Mouse (Mus musculus) lung, embryonic 16.5 days (tissue): ENCODE results near the gene Shb. TPM values are rescaled to one million over a fixed set of nuclear protein-coding genes. Genes with fewer than 3 reads are reported as not detected.
"Not testable (repeated sequence)": the region's sequence is repeated elsewhere in the genome, so short reads cannot be mapped to it uniquely, and the experiment has no call there.

Experiments
- ATAC-seq: fragments of 200-750 bp; cut with Nextera tagmentation; 2 replicates; pipeline ENCODE4 v1.8.0; 2017; ENCODE audit warnings: low read depth, mild to moderate bottlenecking, moderate library complexity
- H3K27ac ChIP-seq: fragments of 300-500 bp; sonication (generic); 2 replicates; pipeline ENCODE4 v1.5.1; 2014; ENCODE audit warnings: mild to moderate bottlenecking, control low read depth, low read length
- H3K27me3 ChIP-seq: fragments of 300-500 bp; sonication (generic); 2 replicates; pipeline ENCODE4 v1.6.1; 2014; ENCODE audit warnings: low read depth, low read length, mixed read lengths; ENCODE audit not compliant: control insufficient read depth, insufficient read depth
- H3K36me3 ChIP-seq: fragments of 300-500 bp; sonication (generic); 2 replicates; pipeline ENCODE4 v1.6.1; 2014; ENCODE audit warnings: low read length; ENCODE audit not compliant: control insufficient read depth, insufficient read depth
- H3K4me1 ChIP-seq: fragments of 300-500 bp; sonication (generic); replicated peaks from 2 replicates; pipeline ENCODE4 v1.6.1; 2014; ENCODE audit warnings: low read length, mixed read lengths; ENCODE audit not compliant: control insufficient read depth, insufficient read depth
- H3K4me2 ChIP-seq: fragments of 300-500 bp; sonication (generic); 2 replicates; pipeline ENCODE4 v1.6.1; 2014; ENCODE audit warnings: low read depth, low read length, control low read depth
- H3K4me3 ChIP-seq: fragments of 300-500 bp; sonication (generic); 2 replicates; pipeline ENCODE4 v1.5.1; 2014; ENCODE audit warnings: mild to moderate bottlenecking, low read length, control low read depth
- H3K9ac ChIP-seq: fragments of 300-500 bp; sonication (generic); 2 replicates; pipeline ENCODE4 v1.6.1; 2014; ENCODE audit warnings: low read length, control low read depth
- H3K9me3 ChIP-seq: fragments of 300-500 bp; sonication (generic); 2 replicates; pipeline ENCODE4 v1.6.1; 2016; ENCODE audit warnings: low read length; ENCODE audit not compliant: control insufficient read depth
- WGBS: fragments of 180-500 bp; shearing (Covaris S2); extraction: QIAGEN DNeasy Blood & Tissue Kit; methylation state at CpG from one replicate; pipeline ENCODE4 v1.1.7; 2014; 5-methylcytosine and 5-hydroxymethylcytosine counted together
- microRNA-seq: library from miRNA; unstranded; fragments of <30 nt; microRNA quantifications from one replicate; pipeline ENCODE4, GENCODE M21; 2016
- polyA plus RNA-seq: library from polyadenylated mRNA; unstranded; fragments of >200 nt; fragmentation: Nextera tagmentation; extraction: Ambion mirVana; gene quantifications from 2 replicates; pipeline ENCODE4 v1.2.1, GENCODE M21; 2015

The Shb gene
- polyA plus RNA-seq, 1 experiment from 2014 or later: 12.4 TPM

DNA sequence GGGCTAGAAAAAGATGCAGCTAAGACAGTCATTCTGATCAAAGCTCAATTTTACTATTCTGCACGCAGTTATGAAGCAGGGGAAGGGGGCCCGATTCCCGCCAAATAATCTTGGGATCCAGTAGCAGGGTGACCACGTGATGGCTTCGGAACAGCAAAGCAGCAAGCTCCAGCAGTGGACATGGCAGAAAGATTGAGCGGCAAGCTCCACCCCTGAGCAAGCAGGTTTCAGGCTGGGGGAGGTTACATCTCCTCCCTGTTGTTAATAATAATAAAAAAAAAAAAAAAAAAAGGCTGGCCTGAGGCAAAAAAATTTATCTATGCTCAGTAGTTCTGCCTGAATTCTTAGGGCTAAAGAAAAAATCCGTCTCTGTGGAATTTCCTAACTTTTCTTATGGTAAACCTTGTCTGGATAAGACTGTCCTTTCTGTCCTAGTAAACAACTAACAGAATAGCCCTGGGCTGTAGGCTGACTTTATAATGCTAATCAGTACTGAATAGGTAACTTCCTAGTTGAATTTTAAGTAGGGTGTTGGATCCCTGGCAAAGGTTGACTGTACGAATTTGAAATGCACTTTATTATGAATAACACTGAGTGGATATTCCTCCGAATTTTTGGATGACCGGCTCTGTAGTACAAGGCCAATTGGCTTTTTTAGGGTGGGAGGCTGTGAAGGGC is 151.2 kb downstream of the Shb start:
- not testable (repeated sequence) for H3K9ac ChIP-seq, H3K27ac ChIP-seq, H3K4me3 ChIP-seq, H3K9me3 ChIP-seq, H3K4me1 ChIP-seq, H3K27me3 ChIP-seq, H3K4me2 ChIP-seq, ATAC-seq, H3K36me3 ChIP-seq
- WGBS: 81% methylated on average over 10 of the region's 10 CpGs

DNA sequence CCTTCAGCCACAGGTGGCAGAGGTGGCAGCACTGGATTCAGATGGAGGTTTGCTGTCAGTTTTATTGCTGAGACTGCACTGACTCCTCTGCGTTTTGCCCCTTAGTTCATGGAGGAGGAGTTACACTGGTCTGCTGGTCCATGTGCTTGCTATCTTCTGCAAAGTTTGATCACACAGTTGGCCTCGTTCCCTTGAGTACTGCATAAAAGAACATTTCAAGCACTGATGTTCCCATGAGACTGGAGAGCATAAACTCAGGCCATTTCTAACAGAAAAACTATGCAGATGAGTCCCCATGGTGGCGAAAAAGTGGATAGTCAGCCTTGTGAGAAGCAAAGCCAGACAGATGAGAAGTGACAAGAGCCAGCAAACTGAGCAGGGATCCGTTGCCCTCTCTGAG is 155.7 kb downstream of the Shb start:
- Histone ChIP-seq H3K27me3 (no peaks in the 10 kb centered on the region), H3K27ac (no peak overlapping the region), H3K9ac (no peak overlapping the region), H3K36me3 (peaks cover 30% of the 10 kb centered on the region), H3K4me1 (no peaks in the 10 kb centered on the region), H3K4me2 (no peak overlapping the region), H3K4me3 (no peak overlapping the region), H3K9me3 (no peaks in the 10 kb centered on the region)
- no peak for ATAC-seq
- WGBS: 85% methylated on average over 4 of the region's 4 CpGs

DNA sequence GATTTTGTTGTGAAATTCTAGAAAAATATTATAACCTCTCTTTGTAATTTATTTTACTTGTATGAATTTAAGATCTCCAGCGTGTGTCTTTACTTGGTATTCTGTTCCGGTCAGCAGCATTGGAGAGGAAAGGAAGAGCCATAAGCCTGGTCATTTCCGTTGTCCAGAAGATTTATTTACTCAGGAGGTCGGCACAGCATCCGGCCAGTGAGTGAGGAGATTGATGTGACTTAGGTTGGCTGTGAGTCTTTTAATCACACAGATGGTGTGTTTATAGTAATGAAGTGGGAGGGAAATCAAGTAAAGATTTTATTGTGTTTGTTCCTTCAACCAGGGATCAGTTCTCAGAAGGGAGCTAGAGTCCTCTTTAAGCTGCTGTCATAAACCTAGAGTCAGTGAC is 157.4 kb downstream of the Shb start:
- Histone ChIP-seq H3K9me3 (no peaks in the 10 kb centered on the region), H3K4me2 (no peak overlapping the region), H3K27me3 (no peaks in the 10 kb centered on the region), H3K9ac (no peak overlapping the region), H3K4me1 (no peaks in the 10 kb centered on the region), H3K27ac (no peak overlapping the region), H3K4me3 (no peak overlapping the region), H3K36me3 (peaks cover 35% of the 10 kb centered on the region)
- 49% methylated on average over 5 of the region's 5 CpGs for WGBS
- no peak for ATAC-seq

Small RNA genes lying within 50 kb of the gene (microRNA-seq; reads per million reads assigned to microRNA genes)
- gene Gm22518: not detected
- not detected for gene Gm25692

Other genes with a start within 250 kb of the Shb start
- gene Trmt10b, start 235.3 kb downstream of the Shb start, polyA plus RNA-seq: 15.9 and 19.2 TPM in 2 replicates
- 9.7 and 10.2 TPM in 2 replicates for gene Dcaf10, start 190.4 kb downstream of the Shb start, polyA plus RNA-seq
- gene Exosc3, start 189.7 kb downstream of the Shb start, polyA plus RNA-seq: 64.4 and 77.4 TPM in 2 replicates
- 69.4 and 75.7 TPM in 2 replicates for gene Slc25a51, start 123.7 kb downstream of the Shb start, polyA plus RNA-seq